Mouse (Mus musculus): ENCODE measurements around the gene Ccl28. TPM values are rescaled to one million over a fixed set of nuclear protein-coding genes. Genes with fewer than 3 reads are reported as not detected.
"Not testable (repeated sequence)": the region's sequence is repeated elsewhere in the genome, so short reads cannot be mapped to it uniquely, and the experiment has no call there.

The Ccl28 gene
- 0.03 TPM for polyA plus RNA-seq (2021)

DNA sequence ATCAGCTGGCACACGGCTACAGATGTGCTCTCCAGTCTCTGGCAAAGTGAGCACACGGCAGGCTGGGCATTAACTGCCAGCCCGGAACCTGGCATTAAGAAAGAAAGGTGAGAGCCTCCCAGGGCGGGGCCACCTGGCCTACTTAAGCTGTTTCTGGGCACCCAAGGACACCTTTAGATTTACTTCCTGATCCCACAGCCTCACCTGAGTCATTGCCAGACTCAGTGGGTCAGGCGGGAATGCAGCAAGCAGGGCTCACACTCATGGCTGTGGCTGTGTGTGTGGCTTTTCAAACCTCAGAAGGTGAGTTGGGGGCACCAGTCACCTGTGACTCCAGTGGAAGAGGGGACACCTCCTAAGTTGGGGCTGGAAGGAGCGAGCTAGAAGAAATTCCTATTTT lies at the start of gene Ccl28:
Ccl28 (plus strand) TSS at position 186 of the 400 bp plus-strand sequence.
- ATAC-seq = no peak
- no peak for DNase-seq (ENCODE audit: low read depth, low spot score)
- CTCF ChIA-PET = no interaction called here
- no peak for TF ChIP-seq CTCF (IDR thresholded peaks at IDR 0.05)
- POLR2A ChIA-PET = interaction anchor here (0.6 kb wide), 1 partner anchor 143 kb away, joined by 5 read pairs; no protein-coding TSS in a partner anchor
- no peaks in the 10 kb centered on the region for H3K27me3 ChIP-seq
- in situ Hi-C loops (cut with MboI; ENCODE audit: low pct_unique_long_range_greater_than_20kb) = no loop called here

DNA sequence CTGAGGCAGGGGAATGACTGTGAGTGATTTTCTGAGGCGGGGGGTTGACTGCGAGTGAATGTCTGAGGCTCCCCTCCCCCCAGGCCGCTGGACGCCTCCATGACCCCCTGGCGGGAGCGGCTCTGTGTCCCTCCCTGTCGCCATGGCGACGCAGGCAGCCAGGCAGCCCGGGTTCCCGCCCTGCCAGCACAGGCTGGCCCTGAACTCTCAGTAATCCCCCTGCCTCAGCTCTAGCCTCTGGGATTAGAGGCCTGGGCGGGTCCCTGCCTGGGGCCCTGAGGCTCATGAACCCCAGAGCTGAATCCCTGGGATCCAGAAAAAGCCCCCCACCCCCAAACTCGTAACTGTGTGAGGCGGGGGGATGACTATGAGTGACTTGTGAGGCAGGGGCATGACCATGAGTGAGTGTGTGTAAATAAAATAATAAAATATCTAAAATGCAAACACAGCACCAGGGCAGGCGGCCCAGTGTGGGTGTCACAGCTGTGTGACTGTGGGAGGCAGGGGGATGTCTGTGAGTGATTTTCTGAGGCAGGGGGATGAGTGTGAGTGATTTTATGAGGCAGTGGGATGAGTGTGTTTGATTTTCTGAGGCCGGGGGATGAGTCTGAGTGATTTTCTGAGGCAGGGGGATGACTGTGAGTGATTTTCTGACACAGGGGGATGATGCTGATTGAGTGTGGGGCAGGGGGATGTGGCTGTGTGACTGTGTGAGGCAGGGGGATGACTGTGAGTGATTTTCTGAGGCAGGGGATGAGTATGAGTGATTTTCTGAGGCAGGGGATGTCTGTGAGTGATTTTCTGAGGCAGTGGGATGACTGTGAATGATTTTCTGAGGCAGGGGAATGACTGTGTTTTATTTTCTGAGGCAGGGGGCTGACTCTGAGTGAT lies 27.1 kb upstream of the Ccl28 start:
- ATAC-seq = peak; percentile 42
- DNase-seq (ENCODE audit: low read depth, low spot score); POLR2A ChIA-PET; H3K27me3 ChIP-seq; CTCF ChIA-PET; in situ Hi-C loops (cut with MboI; ENCODE audit: low pct_unique_long_range_greater_than_20kb): not testable (repeated sequence)

DNA sequence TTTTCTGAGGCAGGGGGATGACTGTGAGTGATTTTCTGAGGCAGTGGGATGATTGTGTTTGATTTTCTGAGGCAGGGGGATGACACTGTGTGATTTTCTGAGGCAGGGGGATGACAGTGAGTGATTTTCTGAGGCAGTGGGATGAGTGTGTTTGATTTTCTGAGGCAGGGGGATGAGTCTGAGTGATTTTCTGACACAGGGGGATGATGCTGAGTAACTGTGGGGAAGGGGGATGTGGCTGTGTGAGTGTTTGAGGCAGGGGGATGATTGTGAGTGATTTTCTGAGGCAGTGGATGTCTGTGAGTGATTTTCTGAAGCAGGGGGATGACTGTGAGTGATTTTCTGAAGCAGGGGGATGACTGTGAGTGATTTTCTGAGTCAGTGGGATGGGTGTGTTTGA lies 25.2 kb upstream of the Ccl28 start:
- H3K27me3 ChIP-seq; POLR2A ChIA-PET; DNase-seq (ENCODE audit: low read depth, low spot score); CTCF ChIA-PET; in situ Hi-C loops (cut with MboI; ENCODE audit: low pct_unique_long_range_greater_than_20kb): not testable (repeated sequence)
- peak; percentile 24 for ATAC-seq

DNA sequence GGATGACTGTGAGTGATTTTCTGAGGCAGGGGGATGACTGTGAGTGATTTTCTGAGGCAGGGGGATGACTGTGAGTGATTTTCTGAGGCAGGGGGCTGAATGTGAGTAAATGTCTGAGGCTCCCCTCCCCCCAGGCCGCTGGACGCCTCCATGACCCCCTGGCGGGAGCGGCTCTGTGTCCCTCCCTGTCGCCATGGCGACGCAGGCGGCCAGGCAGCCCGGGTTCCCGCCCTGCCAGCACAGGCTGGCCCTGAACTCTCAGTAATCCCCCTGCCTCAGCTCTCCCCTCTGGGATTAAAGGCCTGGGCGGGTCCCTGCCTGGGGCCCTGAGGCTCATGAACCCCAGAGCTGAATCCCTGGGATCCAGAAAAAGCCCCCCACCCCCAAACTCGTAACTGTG lies 24.6 kb upstream of the Ccl28 start:
- H3K27me3 ChIP-seq; POLR2A ChIA-PET; in situ Hi-C loops (cut with MboI; ENCODE audit: low pct_unique_long_range_greater_than_20kb); DNase-seq (ENCODE audit: low read depth, low spot score); CTCF ChIA-PET: not testable (repeated sequence)
- peak; percentile 14 for ATAC-seq

DNA sequence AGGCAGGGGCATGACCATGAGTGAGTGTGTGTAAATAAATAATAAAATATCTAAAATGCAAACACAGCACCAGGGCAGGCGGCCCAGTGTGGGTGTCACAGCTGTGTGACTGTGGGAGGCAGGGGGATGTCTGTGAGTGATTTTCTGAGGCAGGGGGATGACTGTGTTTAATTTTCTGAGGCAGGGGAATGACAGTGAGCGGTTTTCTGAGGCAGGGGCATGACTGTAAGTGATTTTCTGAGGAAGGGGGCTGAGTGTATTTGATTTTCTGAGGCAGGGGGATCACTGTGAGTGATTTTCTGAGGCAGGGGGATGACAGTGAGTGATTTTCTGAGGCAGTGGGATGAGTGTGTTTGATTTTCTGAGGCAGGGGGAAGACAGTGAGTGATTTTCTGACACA lies 24.1 kb upstream of the Ccl28 start:
- DNase-seq (ENCODE audit: low read depth, low spot score); H3K27me3 ChIP-seq; CTCF ChIA-PET; POLR2A ChIA-PET; ATAC-seq; in situ Hi-C loops (cut with MboI; ENCODE audit: low pct_unique_long_range_greater_than_20kb): not testable (repeated sequence)

DNA sequence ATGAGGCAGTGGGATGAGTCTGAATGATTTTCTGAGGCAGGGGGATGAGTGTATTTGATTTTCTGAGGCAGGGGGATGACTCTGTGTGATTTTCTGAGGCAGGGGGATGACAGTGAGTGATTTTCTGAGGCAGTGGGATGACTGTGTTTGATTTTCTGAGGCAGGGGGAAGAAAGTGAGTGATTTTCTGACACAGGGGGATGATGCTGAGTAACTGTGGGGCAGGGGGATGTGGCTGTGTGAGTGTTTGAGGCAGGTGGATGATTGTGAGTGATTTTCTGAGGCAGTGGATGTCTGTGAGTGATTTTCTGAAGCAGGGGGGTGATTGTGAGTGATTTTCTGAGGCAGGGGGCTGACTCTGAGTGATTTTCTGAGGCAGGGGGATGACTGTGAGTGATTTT lies 23.5 kb upstream of the Ccl28 start:
- CTCF ChIA-PET; DNase-seq (ENCODE audit: low read depth, low spot score); ATAC-seq; H3K27me3 ChIP-seq; in situ Hi-C loops (cut with MboI; ENCODE audit: low pct_unique_long_range_greater_than_20kb); POLR2A ChIA-PET: not testable (repeated sequence)

DNA sequence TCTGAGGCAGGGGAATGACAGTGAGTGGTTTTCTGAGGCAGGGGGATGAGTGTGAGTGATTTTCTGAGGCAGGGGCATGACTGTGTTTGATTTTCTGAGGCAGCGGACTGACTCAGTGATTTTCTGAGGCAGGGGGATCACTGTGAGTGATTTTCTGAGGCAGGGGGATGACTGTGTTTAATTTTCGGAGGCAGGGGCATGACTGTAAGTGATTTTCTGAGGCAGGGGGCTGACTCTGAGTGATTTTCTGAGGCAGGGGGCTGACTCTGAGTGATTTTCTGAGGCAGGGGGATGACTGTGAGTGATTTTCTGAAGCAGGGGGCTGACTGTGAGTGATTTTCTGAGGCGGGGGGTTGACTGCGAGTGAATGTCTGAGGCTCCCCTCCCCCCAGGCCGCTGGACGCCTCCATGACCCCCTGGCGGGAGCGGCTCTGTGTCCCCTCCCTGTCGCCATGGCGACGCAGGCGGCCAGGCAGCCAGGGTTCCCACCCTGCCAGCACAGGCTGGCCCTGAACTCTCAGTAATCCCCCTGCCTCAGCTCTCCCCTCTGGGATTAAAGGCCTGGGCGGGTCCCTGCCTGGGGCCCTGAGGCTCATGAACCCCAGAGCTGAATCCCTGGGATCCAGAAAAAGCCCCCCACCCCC lies 20.8 kb upstream of the Ccl28 start:
- ATAC-seq; POLR2A ChIA-PET; DNase-seq (ENCODE audit: low read depth, low spot score); H3K27me3 ChIP-seq; CTCF ChIA-PET; in situ Hi-C loops (cut with MboI; ENCODE audit: low pct_unique_long_range_greater_than_20kb): not testable (repeated sequence)

DNA sequence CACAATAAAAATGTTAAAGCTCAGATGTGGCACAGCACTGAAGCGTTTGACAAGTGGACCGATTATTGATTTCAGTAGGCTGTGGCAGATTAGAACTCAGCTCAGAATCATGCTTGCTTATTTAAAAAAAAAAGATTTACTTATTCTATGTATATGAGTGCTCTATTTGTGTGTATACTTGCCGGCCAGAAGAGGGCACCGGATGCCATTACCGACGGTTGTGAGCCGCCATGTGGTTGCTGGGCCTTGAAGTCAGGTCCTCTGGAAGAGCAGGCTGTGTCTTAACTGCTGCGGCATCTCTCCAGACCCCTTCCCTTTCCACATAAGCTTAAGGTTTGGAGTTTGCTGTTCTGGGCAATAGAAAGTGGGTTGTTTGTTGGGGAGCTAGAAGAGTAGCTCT lies 19.7 kb upstream of the Ccl28 start:
- ATAC-seq = not testable (repeated sequence)

DNA sequence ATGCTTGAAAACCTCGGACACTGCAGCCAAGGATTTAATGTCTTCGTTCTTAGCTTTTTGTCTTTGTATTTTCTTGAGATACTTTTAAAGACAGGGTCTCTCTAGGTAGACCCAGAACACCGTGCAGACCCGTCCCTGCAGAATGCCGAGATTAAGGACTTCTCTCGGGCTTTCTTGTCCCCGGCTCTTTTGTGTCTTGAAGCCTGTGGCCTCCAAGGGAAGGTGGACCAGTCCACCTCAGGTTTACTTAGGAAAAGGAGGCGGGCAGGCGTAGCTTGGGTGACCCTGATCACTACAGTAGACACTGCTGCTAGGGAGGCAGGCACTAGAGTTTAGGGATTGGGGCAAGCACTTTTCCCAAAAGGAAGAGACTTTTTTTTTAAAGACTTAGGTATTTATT lies 19.3 kb upstream of the Ccl28 start:
- in situ Hi-C loops (cut with MboI; ENCODE audit: low pct_unique_long_range_greater_than_20kb); H3K27me3 ChIP-seq; POLR2A ChIA-PET; DNase-seq (ENCODE audit: low read depth, low spot score); ATAC-seq; CTCF ChIA-PET: not testable (repeated sequence)

More for the DNA sequence above, 19.7 kb upstream of the Ccl28 start:
- CTCF ChIA-PET; H3K27me3 ChIP-seq; POLR2A ChIA-PET; DNase-seq (ENCODE audit: low read depth, low spot score); in situ Hi-C loops (cut with MboI; ENCODE audit: low pct_unique_long_range_greater_than_20kb): not testable (repeated sequence)

DNA sequence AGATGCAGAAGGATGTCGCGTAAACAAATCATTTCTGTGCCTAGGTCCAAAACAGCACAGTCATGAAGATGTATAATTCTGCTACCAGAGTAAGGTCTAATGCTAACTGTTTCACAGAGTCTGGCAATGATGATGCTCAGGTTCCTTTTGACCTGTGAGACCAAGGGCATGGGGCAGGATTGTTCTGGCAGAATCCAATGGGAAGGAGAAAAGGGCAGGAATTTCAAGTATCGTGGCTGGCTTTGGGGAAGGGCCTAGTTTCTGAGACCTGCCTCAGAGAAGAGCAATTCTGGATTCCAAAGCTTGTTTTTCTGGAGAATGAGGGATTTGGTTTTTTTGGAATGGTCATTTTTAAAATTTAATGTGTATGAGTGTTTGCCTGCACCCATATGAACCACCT lies 4.8 kb upstream of the Ccl28 start:
- CTCF ChIA-PET = interaction anchor here (1.4 kb wide), 1 partner anchor 26 kb away, joined by 3 read pairs; no protein-coding TSS in a partner anchor
- in situ Hi-C loops (cut with MboI; ENCODE audit: low pct_unique_long_range_greater_than_20kb) = no loop called here
- TF ChIP-seq CTCF (IDR thresholded peaks at IDR 0.05) = no peak
- ATAC-seq (no peak), DNase-seq (ENCODE audit: low read depth, low spot score) (no peak)
- POLR2A ChIA-PET = no interaction called here
- H3K27me3 ChIP-seq = no peaks in the 10 kb centered on the region

DNA sequence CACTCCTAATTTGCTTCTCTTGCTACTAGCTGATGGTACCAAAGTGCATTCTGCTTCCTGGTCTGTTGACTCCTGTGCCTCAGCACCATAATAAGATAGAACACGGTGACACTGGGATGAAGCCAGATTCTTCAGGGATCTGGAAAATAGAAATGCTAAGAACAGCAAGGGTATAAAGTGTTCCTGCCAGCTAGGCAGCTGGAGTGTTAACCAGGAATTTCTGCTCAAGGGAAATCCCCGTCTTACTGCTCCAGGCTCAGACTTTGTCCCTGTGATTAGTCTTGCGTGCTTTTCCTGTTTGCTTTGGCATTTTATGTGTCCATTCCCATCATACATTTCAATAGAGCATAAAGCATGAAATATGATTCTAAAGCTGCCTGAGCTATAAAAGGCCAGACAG lies 3.9 kb upstream of the Ccl28 start:
- CTCF ChIA-PET = interaction anchor here (0.8 to 1.4 kb wide), 3 partner anchors 8 to 58 kb away, joined by 3 read pairs; no protein-coding TSS in a partner anchor
- POLR2A ChIA-PET = no interaction called here
- ATAC-seq (peak; percentile 87), DNase-seq (ENCODE audit: low read depth, low spot score) (no peak)
- no peaks in the 10 kb centered on the region for H3K27me3 ChIP-seq
- in situ Hi-C loops (cut with MboI; ENCODE audit: low pct_unique_long_range_greater_than_20kb) = no loop called here
- no peak for TF ChIP-seq CTCF (IDR thresholded peaks at IDR 0.05)

Data from Patski (cell line).